ENCODE assay signal across 9 mouse cellular contexts in the genomic region with DNA sequence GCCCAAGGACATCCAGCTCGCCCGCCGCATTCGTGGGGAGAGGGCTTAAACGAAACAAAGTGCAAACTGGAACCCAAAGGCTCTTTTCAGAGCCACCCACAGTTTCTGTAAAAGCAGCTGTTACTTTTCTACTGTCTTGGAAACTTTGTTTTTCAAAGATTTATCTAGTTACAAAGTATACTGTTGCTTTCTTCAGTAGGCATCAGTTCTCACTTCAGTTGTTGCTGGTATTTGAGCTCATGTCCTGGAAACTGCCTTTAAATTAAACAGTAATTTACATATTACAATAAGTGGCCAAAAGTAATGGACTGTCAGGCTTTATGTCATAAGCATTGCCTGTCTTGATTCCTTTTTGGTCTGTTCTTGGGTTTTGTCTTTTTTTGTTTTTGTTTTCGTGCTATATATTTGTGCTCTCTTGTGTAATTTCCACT. TPM values are rescaled to one million over a fixed set of nuclear protein-coding genes. Genes with fewer than 3 reads are reported as not detected.
DNase-seq lines count a peak whose midpoint lies in the region; ATAC-seq lines count a peak whose summit lies in the region.
"Had no signal": no experiment of that assay in that cellular context is flagged by ENCODE, and none has a peak within 500 bp of the region (broad histone marks: within the 10 kb centered on the region; RNA-seq: fewer than 3 reads in every experiment).

No protein-coding gene starts in this region.

- H3K27me3 ChIP-seq in kidney, embryonic 15.5 days, result no peaks in the 10 kb centered on the region
- no peaks in the 10 kb centered on the region for H3K27me3 ChIP-seq in neural tube, embryonic 12.5 days (replicated peaks)

- ATAC-seq in kidney, embryonic 15.5 days (replicated peaks; ENCODE audit: low FRiP score), result no peak
- no peak for ATAC-seq in neural tube, embryonic 12.5 days (ENCODE audit: low FRiP score, low read depth)

- H3K9me3 ChIP-seq in kidney, embryonic 15.5 days (replicated peaks), result no peaks in the 10 kb centered on the region
- no peaks in the 10 kb centered on the region for H3K9me3 ChIP-seq in neural tube, embryonic 12.5 days

- H3K27ac ChIP-seq in kidney, embryonic 15.5 days, result peak overlapping the region; percentile 90
- H3K27ac ChIP-seq in neural tube, embryonic 12.5 days, result 0 out of 2 replicates have a peak overlapping the region, but pooled peaks have one; percentile 8

- H3K36me3 ChIP-seq in kidney, embryonic 15.5 days, result no peaks in the 10 kb centered on the region
- no peaks in the 10 kb centered on the region for H3K36me3 ChIP-seq in neural tube, embryonic 12.5 days

- WGBS in kidney, embryonic 15.5 days, result 4% methylated on average over 6 of the region's 6 CpGs
- WGBS in neural tube, embryonic 12.5 days, result 3% methylated on average over 6 of the region's 6 CpGs

- peaks cover 14% of the 10 kb centered on the region for H3K4me1 ChIP-seq in kidney, embryonic 15.5 days
- H3K4me1 ChIP-seq in neural tube, embryonic 12.5 days, result peaks cover 8% of the 10 kb centered on the region; the same call in 1 of the 2 replicates

- H3K9ac ChIP-seq in kidney, embryonic 15.5 days, result peak overlapping the region; percentile 41
- peak overlapping the region; percentile 53; the same call in 1 of the 2 replicates for H3K9ac ChIP-seq in neural tube, embryonic 12.5 days

- H3K4me3 ChIP-seq in kidney, embryonic 15.5 days (replicated peaks), result peak overlapping the region; percentile 44
- H3K4me3 ChIP-seq in neural tube, embryonic 12.5 days, result peak overlapping the region; percentile 21

- no peak for DNase-seq in kidney, adult 9 months
- DNase-seq in c-Kit-positive CD71-positive TER-119-positive erythroid progenitor cells, embryonic 14.5 days (ENCODE audit: low spot score), result peak; percentile 59
- DNase-seq in induced T-regulatory cell, adult 2 months (ENCODE audit: low read depth), result peak; percentile 57
- no peak for DNase-seq in adrenal gland, postnatal 4 days (ENCODE audit: low spot score in 2 of 2)
- no peak for DNase-seq in right cerebral cortex, postnatal 25 days
- no peak for DNase-seq in right cerebral cortex, postnatal 36 days (ENCODE audit: low spot score in 2 of 2)

- H3K4me2 ChIP-seq in kidney, embryonic 15.5 days, result peak overlapping the region; percentile 57
- peak overlapping the region; percentile 64 for H3K4me2 ChIP-seq in neural tube, embryonic 12.5 days (replicated peaks)

RNA-seq across cellular contexts. Expression of gene Hist1h3b, which starts 0.7 kb away (rescaled TPM):
- polyA plus RNA-seq in kidney, embryonic 15.5 days (2015; fragmentation: Nextera tagmentation; extraction: Ambion mirVana), result 10.8 and 11.3 TPM in 2 replicates
- polyA plus RNA-seq in neural tube, embryonic 12.5 days (2016; fragmentation: Nextera tagmentation; extraction: Ambion mirVana), result 5.8 and 10.0 TPM in 2 replicates
- total RNA-seq in adrenal gland, postnatal 4 days (2021), result 100 to 1,000 TPM; 526 to 670 TPM

RNA-seq across cellular contexts. Expression of gene Hist1h2ab, which starts 1.8 kb away (rescaled TPM):
- 39.2 and 44.8 TPM in 2 replicates for polyA plus RNA-seq in kidney, embryonic 15.5 days (2015; fragmentation: Nextera tagmentation; extraction: Ambion mirVana)
- polyA plus RNA-seq in neural tube, embryonic 12.5 days (2016; fragmentation: Nextera tagmentation; extraction: Ambion mirVana), result 28.5 and 44.2 TPM in 2 replicates
- 100 to 1,000 TPM; 457 to 545 TPM for total RNA-seq in adrenal gland, postnatal 4 days (2021)

RNA-seq across cellular contexts. Expression of gene Hist1h4b, which starts 4.1 kb away (rescaled TPM):
- polyA plus RNA-seq in kidney, embryonic 15.5 days (2015; fragmentation: Nextera tagmentation; extraction: Ambion mirVana), result 5.4 and 6.4 TPM in 2 replicates
- polyA plus RNA-seq in neural tube, embryonic 12.5 days (2016; fragmentation: Nextera tagmentation; extraction: Ambion mirVana), result 4.5 and 6.1 TPM in 2 replicates
- 100 to 1,000 TPM; 436 to 510 TPM for total RNA-seq in adrenal gland, postnatal 4 days (2021)
- polyA plus RNA-seq: liver, adult 2 months had no signal

RNA-seq across cellular contexts. Expression of gene Hist1h2bb, which starts 6.2 kb away (rescaled TPM):
- 3.8 and 4.5 TPM in 2 replicates for polyA plus RNA-seq in kidney, embryonic 15.5 days (2015; fragmentation: Nextera tagmentation; extraction: Ambion mirVana)
- polyA plus RNA-seq in neural tube, embryonic 12.5 days (2016; fragmentation: Nextera tagmentation; extraction: Ambion mirVana), result 1.3 and 1.7 TPM in 2 replicates
- 100 to 1,000 TPM; 268 to 325 TPM for total RNA-seq in adrenal gland, postnatal 4 days (2021)

RNA-seq across cellular contexts. Expression of gene Hist1h3c, which starts 7.4 kb away (rescaled TPM):
- polyA plus RNA-seq in kidney, embryonic 15.5 days (2015; fragmentation: Nextera tagmentation; extraction: Ambion mirVana), result 12.6 and 13.5 TPM in 2 replicates
- polyA plus RNA-seq in neural tube, embryonic 12.5 days (2016; fragmentation: Nextera tagmentation; extraction: Ambion mirVana), result 6.8 and 7.4 TPM in 2 replicates
- 100 to 1,000 TPM; 224 to 252 TPM for total RNA-seq in adrenal gland, postnatal 4 days (2021)

Comparison
In these comparisons a context has a peak if more than half of its experiments do, and no peak if none do; other contexts are left out.
1. DNase-seq: peak in c-Kit-positive CD71-positive TER-119-positive erythroid progenitor cells, embryonic 14.5 days (single experiment) and induced T-regulatory cell, adult 2 months (single experiment); none in kidney, adult 9 months (single experiment), adrenal gland, postnatal 4 days (0 of 2), right cerebral cortex, postnatal 25 days (single experiment) and right cerebral cortex, postnatal 36 days (0 of 2).